Mouse (Mus musculus) cerebellum, adult 8-10 months (tissue): ENCODE measurements around the gene Mesp2.

Experiments
- DNase-seq: peaks from one replicate; pipeline ENCODE4 v3.0.0; 2022

Gene Mesp2

DNA sequence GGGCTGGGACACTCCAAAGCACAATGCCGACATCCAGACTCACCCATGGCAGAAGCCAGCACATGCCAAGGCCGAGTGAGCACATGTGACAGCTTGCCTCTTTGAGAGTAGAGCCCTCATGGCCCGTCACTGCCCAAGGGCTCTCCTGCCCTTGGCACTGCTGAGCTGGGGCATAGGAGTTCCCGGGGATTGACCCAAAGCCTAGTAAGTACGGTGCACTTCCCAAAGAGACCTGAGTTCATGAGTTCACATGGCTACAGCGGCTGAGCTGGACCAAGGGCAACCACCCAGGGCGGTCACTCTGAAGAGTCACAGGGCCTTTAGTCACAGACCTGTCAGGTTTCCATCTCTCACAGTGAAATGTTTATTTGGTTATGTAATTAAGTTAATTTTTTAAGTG lies 2.0 kb upstream of the Mesp2 start:
- no peak for DNase-seq

DNA sequence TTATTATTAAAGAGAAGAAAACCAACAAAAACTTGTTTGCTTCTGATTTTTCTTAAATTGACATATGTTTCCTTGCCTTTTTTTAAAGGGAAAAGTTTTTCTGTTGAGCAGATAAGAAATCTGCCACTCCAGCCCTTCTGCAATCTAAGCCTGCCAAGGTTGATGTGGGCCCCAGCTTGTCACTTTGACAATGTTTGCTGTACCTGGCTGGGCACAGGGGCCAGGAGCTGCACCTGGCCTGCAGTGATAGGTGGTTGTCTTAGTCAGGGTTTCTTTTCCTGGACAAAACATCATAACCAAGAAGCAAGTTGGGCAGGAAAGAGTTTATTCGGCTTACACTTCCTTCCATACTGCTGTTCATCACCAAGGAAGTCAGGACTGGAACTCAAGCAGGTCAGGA lies 2.9 kb downstream of the Mesp2 start:
- DNase-seq = no peak

DNA sequence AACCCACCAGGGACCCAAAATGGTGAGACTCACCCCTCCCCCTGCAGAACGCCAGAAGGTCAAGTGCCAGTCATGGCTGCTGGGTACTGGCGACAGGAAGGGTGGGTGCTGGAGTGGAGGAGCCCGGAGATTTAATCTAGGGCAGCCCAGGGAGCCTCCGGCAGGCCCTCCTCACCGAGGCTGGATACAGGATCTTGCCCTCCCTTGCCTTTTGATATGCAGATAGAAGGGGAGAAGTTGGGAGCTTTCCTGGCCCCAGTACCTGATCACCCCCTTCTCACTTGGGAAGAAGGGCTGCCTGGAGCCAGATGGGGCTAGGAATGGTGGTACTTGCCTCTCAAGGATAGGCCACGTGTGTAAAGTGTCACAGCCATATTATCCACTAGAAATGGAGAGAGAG lies 7.8 kb downstream of the Mesp2 start:
- no peak for DNase-seq

DNA sequence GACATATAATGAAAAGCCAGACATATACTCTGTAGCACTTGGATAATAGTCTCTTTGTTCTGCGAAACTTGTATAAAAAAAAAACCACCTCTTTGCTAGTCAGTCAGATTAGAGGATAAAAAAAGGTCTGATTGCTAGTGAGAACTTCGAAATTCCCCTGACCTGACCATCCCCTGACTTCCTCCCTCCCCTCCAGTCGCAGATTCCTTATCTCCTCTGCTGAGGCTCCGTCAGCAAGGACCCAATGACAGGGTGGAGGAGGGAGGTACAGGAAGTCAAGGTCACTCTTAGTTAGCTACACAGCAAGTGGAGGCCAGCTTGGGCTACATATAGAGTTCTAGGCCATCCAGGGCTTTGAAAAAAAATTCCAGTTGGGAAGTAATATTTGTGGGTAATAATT lies 9.0 kb downstream of the Mesp2 start:
- DNase-seq = no peak

DNA sequence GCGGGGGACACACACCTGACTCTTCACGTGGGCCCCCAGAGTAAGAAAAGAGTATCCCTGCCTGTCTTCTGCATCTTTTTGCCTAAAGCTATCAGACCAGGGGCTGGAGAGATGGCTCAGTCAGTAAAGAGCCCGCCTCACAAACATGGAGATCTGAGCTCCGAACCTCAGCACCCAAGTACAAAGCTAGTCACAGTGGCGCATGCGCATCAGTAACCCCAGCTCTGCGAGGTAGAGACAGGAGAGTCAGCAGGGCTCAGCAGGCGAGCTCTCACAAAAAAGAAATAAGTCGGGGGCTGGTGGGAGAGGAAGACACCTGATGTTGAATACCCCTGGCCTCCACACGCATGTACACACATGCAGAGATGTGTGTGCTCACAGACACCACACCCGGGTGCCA lies 9.5 kb downstream of the Mesp2 start:
- no peak for DNase-seq

DNA sequence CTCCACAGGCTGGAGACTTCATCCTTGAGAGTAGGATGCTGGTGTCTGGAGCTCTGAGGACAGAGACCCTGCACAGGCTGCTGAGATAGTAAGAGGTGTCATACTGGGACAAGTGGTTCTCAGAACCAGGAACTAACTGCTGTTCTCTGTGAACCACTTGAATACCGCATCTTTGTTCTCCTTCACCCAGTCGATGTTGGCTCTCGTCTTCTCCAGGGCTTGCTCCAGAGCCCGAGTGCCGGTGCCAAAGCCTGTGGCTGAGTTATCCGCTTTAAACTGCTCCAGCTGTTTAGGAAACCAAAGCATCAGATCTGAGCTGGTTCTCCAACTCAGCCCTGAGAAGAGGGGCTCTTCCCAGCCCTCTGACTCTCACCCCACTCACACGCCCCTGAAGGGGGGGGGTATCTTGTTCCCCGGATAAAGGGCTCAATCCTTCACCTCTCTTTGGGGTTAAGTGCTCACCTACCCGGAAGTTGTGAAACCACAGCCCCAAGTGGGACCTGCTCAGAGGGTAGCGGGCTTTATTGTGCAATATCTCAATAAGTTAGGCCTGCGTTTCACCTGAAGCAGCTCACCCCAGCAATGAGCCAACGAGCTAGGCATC lies 11.7 kb downstream of the Mesp2 start:
- DNase-seq = no peak

DNA sequence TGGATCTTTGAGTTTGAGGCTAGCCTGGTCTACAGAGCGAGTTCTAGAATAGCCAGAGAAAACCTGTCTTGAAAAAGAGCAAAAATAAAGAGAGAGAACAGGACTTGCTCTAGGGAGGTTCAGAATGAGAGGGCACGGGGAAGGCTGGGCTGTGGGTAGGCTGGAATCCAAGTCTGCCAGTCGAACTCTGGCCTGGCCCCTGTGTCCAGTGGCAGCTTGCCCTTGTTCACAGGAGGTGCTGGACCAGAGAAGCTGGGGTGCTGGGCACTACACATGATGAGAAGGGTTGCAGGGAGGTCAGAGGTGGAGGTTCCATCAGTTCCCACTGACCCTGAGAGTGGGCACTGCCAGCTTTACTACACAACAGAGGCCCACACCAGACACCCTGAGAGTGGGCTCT lies 17.8 kb downstream of the Mesp2 start:
- DNase-seq = no peak

DNA sequence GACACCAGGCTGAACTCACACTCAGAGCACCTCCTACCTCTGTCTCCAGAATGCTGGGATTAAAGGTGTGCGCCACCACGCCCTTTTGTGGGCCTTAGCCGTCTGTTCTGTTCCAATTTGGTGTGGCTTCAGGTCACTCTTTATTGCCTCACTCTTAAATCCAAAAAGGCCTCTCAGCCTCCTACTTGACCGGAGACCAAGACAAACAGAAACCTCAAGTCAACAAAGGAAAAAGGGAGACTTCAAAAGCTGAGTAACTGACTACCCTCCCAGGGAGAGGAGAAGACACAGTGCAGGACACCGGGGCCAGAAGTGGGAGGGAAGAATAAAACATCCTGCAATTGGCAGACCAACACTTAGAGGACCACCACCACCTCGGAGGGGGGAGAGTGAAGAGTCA lies 20.6 kb downstream of the Mesp2 start:
- DNase-seq = no peak

DNA sequence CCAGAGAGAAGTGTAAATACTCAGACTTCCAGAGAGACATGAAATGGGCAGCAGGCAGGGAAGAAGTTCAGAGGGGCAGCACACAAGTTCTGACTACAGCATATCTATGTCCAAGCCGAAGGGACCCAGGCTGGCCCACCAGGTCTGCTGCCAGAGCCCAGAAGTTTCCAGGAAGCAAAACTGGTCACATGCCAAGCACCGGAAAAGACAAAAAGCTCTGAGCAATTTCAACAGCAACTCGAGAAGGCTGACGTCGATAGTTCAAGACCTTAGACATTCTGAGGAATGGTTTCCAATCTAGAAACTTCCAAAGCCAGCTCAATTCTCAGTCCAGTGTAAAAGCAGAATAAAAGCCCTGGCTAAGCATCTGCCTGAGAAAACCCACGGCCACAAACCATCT lies 21.1 kb downstream of the Mesp2 start:
- DNase-seq = no peak

DNA sequence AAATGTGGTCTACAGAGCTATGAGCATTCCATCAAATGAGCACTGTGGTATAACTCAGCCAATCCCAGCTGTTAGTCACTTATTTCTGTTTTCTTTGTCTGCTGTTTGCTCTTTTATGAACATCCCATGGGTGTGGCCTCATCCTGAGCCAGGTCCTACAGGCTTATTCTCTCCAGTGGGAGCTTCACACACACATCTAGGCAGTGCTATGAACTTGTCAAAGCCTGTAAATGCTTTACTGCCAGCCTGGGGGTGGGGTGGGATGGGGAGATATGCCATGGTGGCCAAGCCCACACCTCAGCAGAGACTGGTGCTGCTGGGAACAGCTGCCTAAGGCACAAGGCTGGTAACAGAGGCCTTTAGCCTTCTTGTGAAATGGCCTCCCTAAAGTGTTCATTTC lies 22.5 kb downstream of the Mesp2 start:
- no peak for DNase-seq

DNA sequence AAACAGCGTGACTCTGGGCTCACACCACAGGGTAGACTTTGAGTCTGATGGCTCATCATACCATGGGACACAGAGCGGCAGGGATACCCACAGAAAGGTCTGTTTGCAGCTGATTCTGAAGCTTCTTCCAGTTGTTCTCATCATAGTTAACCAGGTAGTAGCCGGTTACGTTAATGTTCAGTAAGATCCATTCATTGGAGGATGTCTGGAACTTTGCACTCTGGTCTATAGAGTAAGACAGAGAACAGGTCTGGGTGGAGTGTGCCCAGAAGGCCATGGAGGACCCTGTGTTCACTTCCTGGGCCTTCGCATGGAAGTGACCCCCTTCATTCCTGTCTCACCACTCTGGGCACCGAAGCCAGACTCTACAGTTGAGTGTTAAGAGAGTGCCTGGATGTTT lies 24.7 kb downstream of the Mesp2 start:
- no peak for DNase-seq

DNA sequence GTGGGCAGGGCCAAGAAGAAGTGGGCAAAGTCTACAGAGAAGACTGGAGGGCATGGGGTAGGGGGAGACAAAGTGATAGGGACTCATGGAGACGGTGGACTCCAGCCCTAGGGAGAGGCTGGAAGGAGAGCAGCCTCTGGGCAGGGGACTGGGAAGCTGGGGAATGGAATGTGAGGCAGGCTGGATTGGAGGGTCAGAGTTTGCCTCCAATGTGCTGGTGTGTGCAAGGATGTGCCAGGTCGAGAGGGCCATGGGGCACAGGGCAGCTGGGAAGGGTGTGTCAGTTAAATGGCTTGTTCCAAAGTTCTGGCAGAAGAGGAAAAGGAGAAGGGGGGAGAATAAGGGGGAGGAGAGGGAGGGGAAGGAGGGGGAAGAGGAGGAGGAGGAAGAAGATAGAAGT lies 26.7 kb downstream of the Mesp2 start:
- DNase-seq = no peak

DNA sequence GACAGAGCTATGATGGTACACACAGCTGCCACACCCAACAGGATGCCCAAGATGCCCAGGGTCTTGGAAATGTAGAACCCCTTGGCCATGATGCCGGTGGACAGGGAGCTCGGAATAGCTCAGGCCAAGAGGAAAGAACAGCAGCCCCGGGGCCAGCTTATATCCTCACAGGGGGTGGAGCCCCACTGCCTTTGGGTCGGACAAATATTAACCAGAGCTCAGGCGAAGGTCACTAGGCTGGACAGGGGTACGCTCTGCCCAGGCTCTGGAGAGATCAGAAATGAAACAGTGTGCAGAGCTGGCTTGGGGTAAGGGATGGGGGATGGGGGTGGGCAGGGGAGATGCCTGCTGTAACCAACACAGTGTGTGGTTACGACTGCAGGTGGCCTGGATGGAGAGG lies 31.6 kb downstream of the Mesp2 start:
- DNase-seq = no peak

DNA sequence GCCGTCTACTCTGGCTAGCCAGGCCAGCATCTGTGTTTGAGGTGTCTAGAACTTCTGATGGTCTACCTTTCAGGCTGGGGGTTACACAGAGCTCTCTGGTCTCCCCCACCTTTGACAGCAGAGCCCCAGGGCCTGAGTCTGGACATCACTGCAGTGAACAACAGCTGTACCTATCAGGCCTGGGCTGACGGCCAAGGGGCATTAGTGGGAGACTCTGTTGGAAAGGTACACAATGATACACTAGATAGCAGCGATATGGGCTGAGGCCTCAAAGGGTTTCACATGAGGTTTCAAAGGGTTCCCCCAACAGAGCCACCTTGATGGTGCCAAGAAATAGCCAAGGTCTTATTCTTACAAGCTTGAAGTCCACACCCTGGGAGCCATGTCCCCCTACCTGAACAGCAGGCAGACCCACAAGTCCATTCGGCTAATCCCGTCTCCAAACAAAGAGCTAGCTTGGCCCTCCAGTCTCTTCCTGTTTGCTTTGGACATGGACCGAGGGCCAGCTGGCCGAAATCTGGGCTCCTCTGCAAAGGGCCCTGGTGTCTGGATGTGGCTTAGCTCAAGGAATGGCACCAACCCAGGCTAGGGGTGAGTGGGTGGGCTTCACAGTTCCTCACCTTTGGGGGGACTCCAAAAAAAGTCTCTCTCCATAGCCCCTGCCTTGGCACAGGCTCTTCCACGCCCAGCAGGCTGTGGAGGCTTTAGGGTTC lies 33.7 kb downstream of the Mesp2 start:
- no peak for DNase-seq

DNA sequence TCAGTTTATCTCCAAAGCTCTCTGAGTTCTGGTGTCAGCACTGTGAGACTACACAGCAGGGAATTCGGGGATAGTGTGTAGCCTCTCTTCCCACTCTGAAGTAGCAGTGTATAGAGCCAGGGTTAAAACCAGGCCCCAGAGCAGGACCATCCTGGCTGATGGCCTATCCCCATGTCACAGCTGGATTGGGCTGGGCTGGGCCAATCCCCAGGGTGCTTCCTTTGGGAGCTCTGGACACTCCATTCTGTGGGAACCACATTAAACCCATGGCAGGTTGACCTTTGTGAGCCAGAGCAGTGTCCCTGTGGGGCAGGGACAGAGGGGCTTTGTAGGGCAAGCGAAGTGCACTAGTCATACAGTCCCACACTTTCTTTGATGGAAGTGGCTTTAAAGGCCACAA lies 35.8 kb downstream of the Mesp2 start:
- DNase-seq = no peak

DNA sequence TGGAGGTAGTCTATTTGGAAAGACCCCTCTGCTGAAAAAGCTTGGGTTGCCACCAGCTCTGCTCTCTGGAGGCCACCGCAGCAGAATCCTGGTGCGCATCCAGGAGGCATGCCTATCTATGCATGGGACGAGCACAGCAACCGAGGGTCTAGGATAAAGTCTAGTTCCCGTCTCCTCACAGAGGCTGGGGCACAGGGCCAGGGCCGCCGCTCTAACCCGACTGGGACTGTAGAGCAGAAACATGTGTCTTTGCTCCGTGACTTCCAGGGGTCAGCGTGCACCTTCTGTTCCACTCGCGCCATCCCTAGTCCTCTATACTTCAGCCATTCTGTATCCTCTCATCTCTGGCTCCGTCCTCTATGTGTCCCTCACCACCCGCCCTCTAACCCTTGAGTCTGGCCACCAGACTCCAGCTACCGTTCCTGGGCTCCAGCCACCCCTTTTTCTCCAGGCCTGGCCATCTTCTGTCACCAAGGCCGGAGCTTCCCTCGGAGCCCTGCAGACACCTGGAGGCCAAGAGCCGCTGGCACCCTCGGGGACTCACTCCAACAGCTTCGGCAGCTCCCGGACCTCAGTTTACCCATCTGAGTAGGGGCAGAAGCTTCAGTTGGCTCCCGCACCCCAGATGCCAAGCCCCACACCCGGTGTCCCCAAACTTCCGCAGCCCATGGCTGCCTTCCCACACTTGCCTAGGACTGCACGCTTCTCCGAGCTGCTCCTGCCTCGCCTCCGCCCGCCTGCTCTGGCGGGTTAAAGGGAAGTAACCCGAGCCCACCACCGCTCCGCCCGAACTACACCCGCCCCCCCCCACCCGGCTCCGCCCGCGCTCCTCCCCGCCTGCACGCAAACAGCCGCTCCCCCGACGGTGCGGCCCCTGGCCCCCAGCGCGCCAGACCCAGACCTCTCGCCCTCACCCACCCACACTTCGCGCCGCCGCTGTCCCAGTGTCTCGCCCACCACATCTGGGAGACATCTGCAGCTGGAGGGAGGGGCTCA lies 37.2 kb downstream of the Mesp2 start:
- DNase-seq = no peak

DNA sequence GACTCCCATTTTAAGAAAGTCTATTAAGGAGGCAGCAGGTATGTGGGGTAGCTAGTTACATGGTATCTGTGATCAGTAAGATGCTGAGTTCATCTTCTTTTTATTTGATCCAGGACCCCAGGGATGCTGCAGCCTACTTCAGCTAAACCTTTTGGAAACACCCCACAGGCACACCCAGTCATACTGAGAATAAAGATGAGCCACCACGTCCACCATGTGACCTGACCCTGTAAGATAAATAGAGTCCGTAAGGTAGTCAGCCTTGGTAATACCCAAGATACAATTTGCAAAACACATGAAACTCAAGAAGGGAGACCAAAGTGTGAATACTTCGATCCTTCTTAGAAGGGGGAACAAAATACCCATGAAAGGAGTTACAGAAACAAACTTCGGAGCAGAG lies 45.8 kb downstream of the Mesp2 start:
- DNase-seq = no peak

DNA sequence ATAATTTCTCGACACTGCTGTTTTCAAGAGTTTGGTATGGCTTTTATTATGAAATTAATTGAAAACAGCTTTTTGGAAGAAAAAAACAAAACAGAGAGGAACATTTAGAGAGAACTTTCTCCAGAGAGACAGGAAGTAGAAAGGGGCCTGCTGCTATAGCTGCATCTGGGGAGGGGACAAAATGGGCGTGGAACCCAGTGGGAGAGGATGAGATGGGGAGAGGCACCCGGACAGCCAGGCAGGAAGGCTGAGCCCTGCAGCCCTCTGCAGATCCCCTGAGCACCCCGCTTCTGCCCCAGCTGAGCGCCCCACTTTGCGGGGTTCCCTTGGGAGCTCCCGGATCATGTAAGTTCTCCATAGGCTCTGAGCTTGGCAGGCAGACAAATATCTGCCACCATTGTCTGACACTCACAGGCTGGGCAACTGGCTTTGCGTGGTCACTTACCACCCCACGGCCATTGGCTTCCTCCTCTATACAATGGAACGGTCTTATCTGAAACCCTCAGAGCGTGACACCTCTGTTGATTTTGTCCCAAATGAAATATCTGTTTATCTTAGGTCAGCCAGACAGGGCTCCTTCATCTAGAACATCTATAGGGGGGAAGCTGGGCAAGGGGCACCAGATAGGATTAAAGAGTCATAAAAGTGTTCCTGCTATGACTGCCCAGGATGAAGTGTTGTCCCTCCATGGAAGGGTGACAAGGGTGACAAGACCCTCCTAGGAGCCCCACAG lies 47.8 kb downstream of the Mesp2 start:
- no peak for DNase-seq

DNA sequence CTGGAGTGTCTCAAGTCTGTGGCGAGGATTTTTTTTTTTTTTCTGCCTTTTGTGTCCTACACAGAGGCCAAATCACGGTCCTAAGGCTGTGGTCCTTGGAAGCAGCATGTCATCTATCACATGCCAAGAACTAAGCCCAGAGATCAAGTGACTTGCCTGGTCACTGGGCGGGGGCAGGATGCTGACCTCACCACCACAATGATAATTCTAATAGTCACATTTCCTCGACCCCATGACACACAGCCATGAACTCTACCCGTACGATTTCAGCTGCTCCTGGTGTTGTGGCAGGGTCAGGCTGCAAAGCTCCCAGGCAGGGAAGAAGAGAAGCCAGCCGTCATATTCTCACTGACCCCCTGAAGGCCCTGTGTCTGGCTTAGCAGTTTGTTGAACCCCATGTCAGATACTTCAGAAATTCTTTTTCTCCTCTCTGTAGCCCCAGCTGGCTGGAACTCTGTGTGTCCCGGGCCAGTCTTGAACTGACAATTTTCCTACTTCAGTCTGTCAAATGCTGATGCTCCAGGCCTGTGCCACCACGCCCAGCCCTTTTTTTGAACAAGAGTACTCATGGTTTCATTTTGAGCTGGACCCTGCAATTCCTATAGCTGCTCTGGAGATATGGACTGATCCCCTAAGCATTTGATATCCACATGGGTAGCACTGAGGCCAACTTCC lies 48.6 kb downstream of the Mesp2 start:
- DNase-seq = no peak

DNA sequence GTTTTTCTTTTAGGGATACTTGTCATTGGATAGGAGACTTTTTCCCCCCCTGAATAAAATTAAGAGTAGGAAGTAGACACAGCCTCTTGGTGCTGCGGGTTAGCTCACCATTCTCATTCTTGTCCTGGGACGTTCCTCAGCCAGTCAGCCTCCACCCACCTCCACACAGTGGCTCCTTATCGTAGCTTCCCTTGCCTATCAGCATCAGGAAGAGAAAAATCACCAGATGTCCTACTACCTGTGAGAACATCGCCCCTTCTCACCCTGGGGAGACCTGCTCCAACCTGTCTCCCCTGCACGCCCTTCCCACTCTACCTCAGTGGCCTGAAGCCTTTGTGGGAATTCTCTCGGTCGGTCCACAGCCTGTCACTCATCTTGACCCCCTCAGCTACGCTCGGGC lies 50.3 kb downstream of the Mesp2 start, which contains the start of gene Anpep:
Gene Anpep (minus strand): TSS at position 249 of the 400 bp plus-strand sequence.
- no peak for DNase-seq

DNA sequence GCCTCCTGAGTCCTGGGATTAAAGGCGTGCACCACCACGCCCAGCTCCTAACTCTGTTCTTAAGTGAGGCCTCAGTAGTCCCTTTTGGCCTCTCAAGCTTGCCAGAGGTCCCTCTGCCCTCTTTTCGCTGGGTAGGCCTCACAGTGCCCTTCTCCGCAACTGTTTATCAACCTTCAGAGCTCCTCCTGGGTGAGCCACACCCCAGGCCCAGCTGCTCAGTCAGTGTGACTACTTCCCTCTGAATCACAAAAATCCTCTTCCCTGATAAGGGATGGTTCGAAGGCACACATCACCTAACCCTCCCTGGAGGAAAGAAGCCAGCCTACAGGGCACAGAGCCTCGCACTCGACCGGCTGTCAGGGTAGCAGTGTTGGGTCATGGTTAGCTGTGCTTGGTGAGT lies 51.3 kb downstream of the Mesp2 start:
- DNase-seq = no peak
